Mouse (Mus musculus): ENCODE measurements at regions not wholly inside any gene's neighbourhood (a gene's known extent, or its start where the extent isn't known, plus 50 kb on each side); places are given as distances from the start of the nearest gene placed in this dataset.

DNA sequence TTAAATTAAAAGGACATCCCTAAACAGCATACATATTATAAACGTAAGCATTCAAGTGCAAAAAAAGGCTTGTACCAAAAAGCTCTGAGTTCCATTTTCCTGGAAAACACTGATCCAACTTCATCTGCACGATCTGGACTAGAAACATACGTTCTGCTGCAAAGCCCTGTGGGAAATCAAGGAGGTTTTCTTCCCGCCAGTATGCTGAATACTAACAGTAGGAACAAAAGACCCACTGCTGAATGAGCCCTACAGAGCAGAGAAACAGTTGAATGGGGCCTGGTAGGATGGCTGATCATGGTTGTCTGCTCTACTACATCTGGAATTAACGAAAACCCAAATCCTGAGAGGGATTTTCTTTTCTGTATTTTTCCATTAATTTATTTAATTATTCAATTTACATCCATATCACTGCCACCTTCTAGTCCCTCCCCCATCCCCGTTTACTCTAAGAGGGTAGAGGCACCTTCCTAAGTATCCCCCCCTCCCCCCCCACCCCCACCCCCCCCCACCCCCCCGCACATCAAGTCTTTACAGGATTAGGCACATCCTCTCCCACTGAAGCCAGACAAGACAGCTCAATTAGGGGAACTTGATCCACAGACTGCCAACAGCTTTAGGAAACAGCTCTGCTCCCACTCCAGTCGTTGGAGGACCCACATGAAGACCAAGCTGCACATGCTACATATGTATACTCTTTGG, 439.5 kb downstream of the Rapgef2 start:
- TF ChIP-seq CTCF (IDR thresholded peaks at IDR 0.05; ENCODE audit: low read depth) = no peak
- TF ChIP-seq EP300 (IDR thresholded peaks at IDR 0.05; ENCODE audit: low read depth) = no peak

Data from liver, embryonic 14.5 days (tissue).